Mouse (Mus musculus): Measurements from ENCODE around the gene Stip1. TPM values are rescaled to one million over a fixed set of nuclear protein-coding genes. Genes with fewer than 3 reads are reported as not detected.
"Not testable (repeated sequence)": the region's sequence is repeated elsewhere in the genome, so short reads cannot be mapped to it uniquely, and the experiment has no call there.

Stip1 gene
- polyA plus RNA-seq, 1 experiment from 2014 or later = 51.8 TPM

DNA sequence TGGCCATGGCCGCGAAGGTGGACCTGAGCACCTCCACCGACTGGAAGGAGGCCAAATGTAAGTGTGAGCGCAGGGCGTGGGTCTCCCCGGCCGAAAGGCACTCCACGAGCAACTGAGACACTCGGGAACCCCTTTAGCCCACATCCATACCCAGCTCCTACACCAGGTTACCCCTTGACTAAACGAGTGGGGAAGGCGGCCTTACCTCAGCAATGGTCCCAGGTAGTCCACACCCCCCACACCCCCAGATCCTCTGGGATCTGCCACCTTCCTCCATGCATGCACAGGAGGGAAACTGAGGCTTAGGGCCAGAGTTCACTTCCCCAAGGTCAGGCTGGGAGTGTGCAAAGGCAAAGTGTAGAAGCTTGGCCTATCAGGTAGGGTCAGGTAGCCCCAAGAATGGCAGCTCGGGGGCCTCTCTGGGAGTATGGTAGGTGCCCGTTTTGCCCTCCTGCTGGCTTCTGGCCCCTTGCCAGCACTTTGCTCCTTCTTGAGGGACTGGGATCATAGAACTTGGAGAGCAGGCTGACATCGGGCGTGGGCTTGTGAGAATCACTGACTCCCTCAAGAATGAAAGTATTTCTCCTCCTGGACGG, 17.5 kb upstream of the Stip1 start:
- peak; percentile 39 for ATAC-seq
- H3K9ac ChIP-seq (replicated peaks; ENCODE audit: low read depth) = peak overlapping the region; percentile 51
- DNase-seq (ENCODE audit: low spot score) = peak; percentile 14

DNA sequence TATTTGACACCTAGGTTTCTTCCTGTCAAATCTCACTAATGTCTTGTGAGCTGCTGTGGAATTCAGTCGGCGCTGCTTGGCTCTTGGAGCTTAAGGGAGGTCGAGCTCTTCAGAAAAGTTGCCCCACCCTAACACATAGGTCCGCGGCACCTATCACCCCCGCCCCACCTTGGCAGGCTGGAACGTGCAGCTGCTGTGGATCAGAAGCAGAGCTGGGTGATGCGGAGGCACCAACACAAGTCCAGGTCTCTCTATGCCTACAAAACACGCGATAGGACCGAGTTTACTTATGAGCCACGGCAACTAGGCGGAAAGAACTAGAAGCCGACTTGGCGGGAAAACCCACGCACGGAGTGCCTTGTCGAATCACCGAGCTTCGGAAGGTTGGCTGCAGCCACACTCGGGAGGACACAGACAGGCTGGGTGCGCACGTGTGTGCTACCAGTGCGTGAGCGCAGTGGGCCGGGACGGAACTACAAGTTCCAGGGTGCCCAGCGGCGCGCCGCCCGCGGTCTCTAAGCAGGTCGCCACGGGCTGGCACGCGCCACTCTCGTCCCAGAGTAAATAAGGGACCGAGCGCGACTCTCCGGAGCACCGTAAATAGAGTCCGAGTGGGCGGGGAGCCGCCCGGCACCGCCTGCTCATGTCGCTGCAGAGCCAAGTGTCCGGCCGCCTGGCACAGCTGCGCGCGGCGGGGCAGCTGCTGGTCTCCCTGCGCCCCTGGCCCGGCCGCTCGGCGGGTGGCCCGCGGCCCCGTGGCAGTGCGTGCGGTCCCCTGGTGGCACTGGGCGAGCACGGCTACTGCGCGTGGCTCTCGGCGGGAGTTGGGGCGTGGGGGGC, 16.7 kb upstream of the Stip1 start, which contains the start of gene Macrod1:
TSS of gene Macrod1 (plus strand) at position 563 of the 840 bp plus-strand sequence.
- ATAC-seq (peak; percentile 72), DNase-seq (ENCODE audit: low spot score) (peak; percentile 84)
- 0 out of 2 replicates have a peak, but pooled peaks have one; percentile 10 for TF ChIP-seq CTCF (IDR thresholded peaks at IDR 0.05)
- TF ChIP-seq EP300 (IDR thresholded peaks at IDR 0.05) = no peak

More for the DNA sequence above, 17.5 kb upstream of the Stip1 start:
- peaks cover 7% of the 10 kb centered on the region; the same call in 1 of the 2 replicates for H3K4me1 ChIP-seq (ENCODE audit: insufficient read depth, low read depth, low read length)
- H3K27ac ChIP-seq (ENCODE audit: low read length) = peak overlapping the region; percentile 62
- H3K27me3 ChIP-seq (replicated peaks; ENCODE audit: insufficient read depth, low read length) = no peaks in the 10 kb centered on the region
- TF ChIP-seq CTCF (IDR thresholded peaks at IDR 0.05) (no peak), EP300 (IDR thresholded peaks at IDR 0.05) (no peak)
- peak overlapping the region; percentile 67 for H3K4me3 ChIP-seq (ENCODE audit: low read depth, low read length)
- peak overlapping the region; percentile 99 for H3K4me2 ChIP-seq (replicated peaks; ENCODE audit: low read depth, low read length)
- WGBS = 3% methylated on average over 16 of the region's 16 CpGs
- H3K9me3 ChIP-seq (ENCODE audit: low read length) = no peaks in the 10 kb centered on the region
- H3K36me3 ChIP-seq (ENCODE audit: insufficient read depth, low read length) = no peaks in the 10 kb centered on the region

DNA sequence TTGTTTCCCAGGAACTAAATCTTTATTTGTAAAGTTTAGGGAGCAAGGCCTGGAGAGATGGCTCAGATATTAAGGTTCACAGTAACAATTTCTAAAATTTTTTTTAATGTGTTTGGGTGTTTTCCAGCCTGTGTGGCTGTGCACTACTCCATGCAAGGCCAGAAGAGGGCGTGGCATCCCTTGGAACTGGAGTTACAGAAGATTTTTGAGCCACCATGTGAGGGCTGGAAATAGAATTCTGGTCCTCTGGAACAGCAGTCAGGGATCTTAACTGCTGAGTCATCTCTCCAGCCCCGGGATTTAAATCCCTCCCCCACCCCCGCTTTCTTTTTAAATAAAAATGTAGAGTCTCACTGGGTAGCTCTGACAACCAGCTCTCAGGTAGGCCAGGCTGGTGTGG, 15.4 kb upstream of the Stip1 start:
- Histone ChIP-seq H3K36me3 (ENCODE audit: insufficient read depth, low read length) (no peaks in the 10 kb centered on the region), H3K4me3 (ENCODE audit: low read depth, low read length) (no peak overlapping the region), H3K4me2 (replicated peaks; ENCODE audit: low read depth, low read length) (no peak overlapping the region), H3K9me3 (ENCODE audit: low read length) (no peaks in the 10 kb centered on the region), H3K4me1 (ENCODE audit: insufficient read depth, low read depth, low read length) (peaks cover 7% of the 10 kb centered on the region; the same call in 1 of the 2 replicates), H3K27me3 (replicated peaks; ENCODE audit: insufficient read depth, low read length) (no peaks in the 10 kb centered on the region), H3K9ac (replicated peaks; ENCODE audit: low read depth) (no peak overlapping the region), H3K27ac (ENCODE audit: low read length) (no peak overlapping the region)
- ATAC-seq (no peak), DNase-seq (ENCODE audit: low spot score) (peak; percentile 73)
- 38% methylated on average over 3 of the region's 3 CpGs for WGBS
- TF ChIP-seq CTCF (IDR thresholded peaks at IDR 0.05) (no peak), EP300 (IDR thresholded peaks at IDR 0.05) (no peak; the same call in 1 of the 2 replicates)

More for the DNA sequence above, 16.7 kb upstream of the Stip1 start, which contains the start of gene Macrod1:
- Histone ChIP-seq H3K9ac (replicated peaks; ENCODE audit: low read depth) (peak within 1 kb of the TSS; percentile 51), H3K4me3 (ENCODE audit: low read depth, low read length) (peak within 1 kb of the TSS; percentile 67), H3K27me3 (replicated peaks; ENCODE audit: insufficient read depth, low read length) (no peaks in the 10 kb centered on the region), H3K4me2 (replicated peaks; ENCODE audit: low read depth, low read length) (peak within 1 kb of the TSS; percentile 99), H3K27ac (ENCODE audit: low read length) (peak within 1 kb of the TSS; percentile 62), H3K9me3 (ENCODE audit: low read length) (no peaks in the 10 kb centered on the region), H3K36me3 (ENCODE audit: insufficient read depth, low read length) (no peaks in the 10 kb centered on the region), H3K4me1 (ENCODE audit: insufficient read depth, low read depth, low read length) (peaks cover 7% of the 10 kb centered on the region; the same call in 1 of the 2 replicates)
- 2% methylated on average over 53 of the region's 72 CpGs for WGBS

DNA sequence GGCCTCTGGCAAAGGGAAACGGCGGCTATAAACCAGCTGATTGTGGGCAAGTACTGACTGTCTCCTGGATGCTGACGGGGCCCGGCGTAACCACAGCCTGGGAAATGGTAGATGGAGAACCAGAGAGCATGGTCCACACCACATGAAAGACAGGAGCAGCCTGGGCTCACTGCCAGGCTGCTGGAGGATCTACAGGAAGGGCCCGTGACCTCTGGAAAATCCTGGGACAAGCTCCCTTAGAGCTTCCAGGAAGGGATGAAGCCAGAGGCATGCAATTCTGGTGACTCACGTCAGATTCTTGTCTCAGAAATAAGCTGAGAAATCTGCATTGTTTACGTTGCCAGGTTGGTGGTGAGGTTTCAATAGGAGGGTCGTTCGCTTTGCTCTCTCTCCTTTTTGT, 15.0 kb upstream of the Stip1 start:
- DNase-seq (ENCODE audit: low spot score) (peak; percentile 81), ATAC-seq (peak; percentile 13)
- peak; percentile 29; the same call in 1 of the 2 replicates for TF ChIP-seq EP300 (IDR thresholded peaks at IDR 0.05)
- no peak for TF ChIP-seq CTCF (IDR thresholded peaks at IDR 0.05)
- no peaks in the 10 kb centered on the region for H3K9me3 ChIP-seq (ENCODE audit: low read length)
- peaks cover 7% of the 10 kb centered on the region; the same call in 1 of the 2 replicates for H3K4me1 ChIP-seq (ENCODE audit: insufficient read depth, low read depth, low read length)
- H3K9ac ChIP-seq (replicated peaks; ENCODE audit: low read depth) = no peak overlapping the region
- no peak overlapping the region for H3K27ac ChIP-seq (ENCODE audit: low read length)
- WGBS = 39% methylated on average over 10 of the region's 10 CpGs
- H3K27me3 ChIP-seq (replicated peaks; ENCODE audit: insufficient read depth, low read length) = no peaks in the 10 kb centered on the region
- H3K4me3 ChIP-seq (ENCODE audit: low read depth, low read length) = no peak overlapping the region
- no peak overlapping the region for H3K4me2 ChIP-seq (replicated peaks; ENCODE audit: low read depth, low read length)
- no peaks in the 10 kb centered on the region for H3K36me3 ChIP-seq (ENCODE audit: insufficient read depth, low read length)

DNA sequence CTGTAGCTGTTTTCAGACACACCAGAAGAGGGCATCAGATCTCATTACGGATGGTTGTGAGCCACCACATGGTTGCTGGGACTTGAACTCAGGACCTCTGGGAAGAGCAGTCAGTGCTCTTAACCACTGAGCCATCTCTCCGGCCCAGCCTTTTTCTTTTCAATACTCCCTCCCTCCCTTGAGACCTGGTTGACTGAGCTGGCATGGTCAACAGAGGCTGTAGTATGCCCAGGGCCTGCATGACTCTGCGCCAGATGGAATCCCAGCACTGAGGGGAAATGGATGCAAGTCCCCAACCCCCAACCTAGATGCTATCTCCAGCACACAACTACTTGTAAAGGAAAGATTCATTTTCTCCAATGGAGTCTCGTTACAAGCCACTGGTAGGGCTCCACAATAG, 13.6 kb upstream of the Stip1 start:
- not testable (repeated sequence) for H3K9me3 ChIP-seq (ENCODE audit: low read length); H3K27me3 ChIP-seq (replicated peaks; ENCODE audit: insufficient read depth, low read length); H3K9ac ChIP-seq (replicated peaks; ENCODE audit: low read depth); H3K36me3 ChIP-seq (ENCODE audit: insufficient read depth, low read length); H3K27ac ChIP-seq (ENCODE audit: low read length); DNase-seq (ENCODE audit: low spot score); H3K4me1 ChIP-seq (ENCODE audit: insufficient read depth, low read depth, low read length); H3K4me2 ChIP-seq (replicated peaks; ENCODE audit: low read depth, low read length); ATAC-seq; H3K4me3 ChIP-seq (ENCODE audit: low read depth, low read length)
- WGBS = 90% methylated on average over 4 of the region's 4 CpGs

DNA sequence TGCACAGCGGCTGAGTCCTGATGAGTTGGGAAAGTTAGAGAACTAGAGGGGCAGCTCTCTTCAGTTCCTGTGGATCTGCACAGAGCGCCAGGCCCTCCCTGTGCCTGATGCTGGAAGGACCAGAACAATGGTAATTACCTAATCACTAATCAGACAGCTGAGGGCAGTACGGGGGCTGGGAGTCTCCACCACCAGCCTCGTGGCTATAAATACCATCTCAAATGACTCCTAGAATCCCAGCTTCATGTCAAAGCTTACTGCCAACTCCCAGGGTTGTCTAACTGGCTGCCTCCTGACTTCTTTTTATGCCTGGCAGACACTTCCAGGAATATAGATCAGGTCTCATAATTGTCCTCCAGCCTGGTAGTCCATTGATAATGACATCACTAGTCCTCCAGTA, 4.9 kb upstream of the Stip1 start:
- no peak overlapping the region for H3K4me3 ChIP-seq (ENCODE audit: low read depth, low read length)
- no peaks in the 10 kb centered on the region for H3K4me1 ChIP-seq (ENCODE audit: insufficient read depth, low read depth, low read length)
- ATAC-seq (no peak), DNase-seq (ENCODE audit: low spot score) (no peak)
- TF ChIP-seq CTCF (IDR thresholded peaks at IDR 0.05) = no peak
- no peak for TF ChIP-seq EP300 (IDR thresholded peaks at IDR 0.05)
- no peaks in the 10 kb centered on the region for H3K9me3 ChIP-seq (ENCODE audit: low read length)
- H3K27ac ChIP-seq (ENCODE audit: low read length) = no peak overlapping the region
- H3K4me2 ChIP-seq (replicated peaks; ENCODE audit: low read depth, low read length) = no peak overlapping the region
- 46% methylated on average over 4 of the region's 4 CpGs for WGBS
- no peak overlapping the region for H3K9ac ChIP-seq (replicated peaks; ENCODE audit: low read depth)
- H3K36me3 ChIP-seq (ENCODE audit: insufficient read depth, low read length) = no peaks in the 10 kb centered on the region
- H3K27me3 ChIP-seq (replicated peaks; ENCODE audit: insufficient read depth, low read length) = no peaks in the 10 kb centered on the region
